Mouse (Mus musculus) olfactory bulb, adult 2 months (tissue): ENCODE measurements around the gene Gimap8. TPM values are rescaled to one million over a fixed set of nuclear protein-coding genes. Genes with fewer than 3 reads are reported as not detected.
"Not testable (repeated sequence)": the region's sequence is repeated elsewhere in the genome, so short reads cannot be mapped to it uniquely, and the experiment has no call there.

ENCODE experiments used
- H3K27ac ChIP-seq: fragments of 200-500 bp; 2 replicates; pipeline ENCODE4 v1.5.1; 2012; ENCODE audit warnings: low read depth, low read length; ENCODE audit not compliant: insufficient read depth
- H3K4me1 ChIP-seq: fragments of 200-500 bp; 2 replicates; pipeline ENCODE4 v1.6.1; 2012; ENCODE audit warnings: low read length; ENCODE audit not compliant: control insufficient read depth, insufficient read depth
- H3K4me3 ChIP-seq: fragments of 200-500 bp; 2 replicates; pipeline ENCODE4 v1.5.1; 2012; ENCODE audit warnings: mild to moderate bottlenecking, low read depth, low read length, moderate library complexity; ENCODE audit not compliant: insufficient read depth
- CTCF ChIP-seq: fragments of 200-500 bp; IDR thresholded peaks from 2 replicates; pipeline ENCODE4 v1.5.1; 2012; ENCODE audit warnings: low read depth, mild to moderate bottlenecking, low read length, moderate library complexity; ENCODE audit not compliant: insufficient read depth
- POLR2A ChIP-seq: fragments of 200-500 bp; IDR thresholded peaks from 2 replicates; pipeline ENCODE4 v1.6.1; 2012; ENCODE audit warnings: mild to moderate bottlenecking, low read depth, low read length, moderate library complexity; ENCODE audit not compliant: insufficient read depth
- WGBS: fragments of 180-500 bp; shearing (Covaris S2); methylation state at CpG from one replicate; pipeline ENCODE4 v1.1.7; 2018; 5-methylcytosine and 5-hydroxymethylcytosine counted together
- polyA plus RNA-seq: library from polyadenylated mRNA; stranded (reverse); fragments of >200 nt; gene quantifications from 2 replicates; pipeline ENCODE4 v1.2.4, GENCODE M21; 2012; ENCODE audit warnings: low replicate concordance; ENCODE audit not compliant: missing spikeins, insufficient read depth, insufficient read length

Gene Gimap8
- polyA plus RNA-seq, 1 experiment = not detected

- no peaks in the 10 kb centered on the region for H3K4me1 ChIP-seq
- no peak for TF ChIP-seq CTCF
- H3K27ac ChIP-seq = no peak overlapping the region
- WGBS = 94% methylated on average over 30 of the region's 30 CpGs
- no peak overlapping the region for H3K4me3 ChIP-seq
Observed at GRCm38 (mm10) chr6:48620031-48620430, 27.0 kb upstream of the Gimap8 start.

DNA sequence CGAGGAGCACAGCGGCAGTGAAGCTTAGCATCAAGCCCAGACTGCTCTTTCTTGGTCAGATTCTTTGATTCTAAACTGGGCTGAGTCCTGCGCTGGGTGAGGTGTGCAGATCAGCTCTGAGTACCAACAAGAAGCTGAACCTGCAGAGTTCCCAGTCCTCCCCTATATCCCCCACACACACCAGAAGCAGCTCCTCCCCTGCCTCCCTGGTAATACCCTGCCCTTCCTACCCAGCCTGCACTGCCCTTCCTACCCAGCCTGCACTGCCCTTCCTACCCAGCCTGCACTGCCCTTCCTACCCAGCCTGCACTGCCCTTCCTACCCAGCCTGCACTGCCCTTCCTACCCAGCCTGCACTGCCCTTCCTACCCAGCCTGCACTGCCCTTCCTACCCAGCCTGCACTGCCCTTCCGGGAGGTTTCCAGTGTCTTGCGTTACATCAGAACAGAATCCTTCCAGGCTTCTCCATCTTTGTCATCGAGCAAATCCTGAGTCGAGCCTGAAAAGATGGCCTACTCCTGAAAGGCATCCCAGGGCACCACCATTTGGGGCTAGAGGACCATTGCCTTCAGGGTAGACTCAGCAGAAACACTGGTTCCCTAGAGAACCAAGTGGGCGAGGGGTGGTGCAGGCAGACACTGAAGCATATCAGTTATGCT, 24.7 kb upstream of the Gimap8 start:
- H3K27ac ChIP-seq, H3K4me3 ChIP-seq, H3K4me1 ChIP-seq: not testable (repeated sequence)
- WGBS = 86% methylated on average over 8 of the region's 8 CpGs

DNA sequence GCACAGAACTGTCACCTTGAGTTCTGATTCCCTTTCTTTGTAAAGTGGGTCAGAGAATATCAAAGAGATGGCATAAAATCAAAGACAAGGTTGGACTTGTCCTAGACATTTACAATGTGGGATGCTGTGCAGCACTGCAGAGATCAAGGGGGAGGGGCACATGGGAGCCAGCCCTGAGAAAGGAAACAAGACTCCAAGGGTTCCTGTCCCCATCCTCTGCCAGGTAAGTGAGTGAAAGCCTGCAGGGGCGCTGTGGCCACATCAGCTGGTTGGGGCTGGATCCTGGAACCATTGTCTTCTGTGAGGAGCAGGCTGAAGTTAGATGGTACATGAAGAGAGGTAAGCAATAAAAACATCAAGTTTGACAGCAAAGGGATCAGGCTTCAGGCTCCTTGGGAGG, 23.6 kb upstream of the Gimap8 start:
- TF ChIP-seq CTCF = no peak
- H3K4me3 ChIP-seq = no peak overlapping the region
- no peak overlapping the region for H3K27ac ChIP-seq
- peaks cover 8% of the 10 kb centered on the region; the same call in 1 of the 2 replicates for H3K4me1 ChIP-seq
- 33% methylated on average over 1 of the region's 1 CpGs for WGBS

- Histone ChIP-seq H3K27ac (peak within 1 kb of the TSS; percentile 22), H3K4me3 (peak within 1 kb of the TSS; percentile 67), H3K4me1 (peaks cover 22% of the 10 kb centered on the region)
- TF ChIP-seq POLR2A (no peak), CTCF (no peak)
- WGBS = 40% methylated on average over 8 of the region's 8 CpGs
Observed at GRCm38 (mm10) chr6:48626464-48626863, 20.6 kb upstream of the Gimap8 start, which contains the start of gene AI854703. Gene AI854703, plus strand, starts transcription at chr6:48626764.

- peaks cover 22% of the 10 kb centered on the region for H3K4me1 ChIP-seq
- TF ChIP-seq POLR2A (no peak), CTCF (no peak)
- peak overlapping the region; percentile 22 for H3K27ac ChIP-seq
- H3K4me3 ChIP-seq = peak overlapping the region; percentile 67
- under 1% methylated on average over 32 of the region's 32 CpGs for WGBS
Observed at GRCm38 (mm10) chr6:48626984-48627383, 20.1 kb upstream of the Gimap8 start.

GRCm38 (mm10) chr6:48627511-48627924, 19.5 kb upstream of the Gimap8 start:
- Histone ChIP-seq H3K4me1 (peaks cover 22% of the 10 kb centered on the region), H3K27ac (no peak overlapping the region; the same call in 1 of the 2 replicates), H3K4me3 (peak overlapping the region; percentile 67)
- TF ChIP-seq POLR2A (no peak), CTCF (no peak)
- WGBS = 3% methylated on average over 7 of the region's 7 CpGs

- Histone ChIP-seq H3K4me3 (no peak overlapping the region), H3K4me1 (peaks cover 22% of the 10 kb centered on the region), H3K27ac (no peak overlapping the region)
- WGBS = 88% methylated on average over 3 of the region's 3 CpGs
- TF ChIP-seq POLR2A = no peak
- no peak for TF ChIP-seq CTCF
Observed at GRCm38 (mm10) chr6:48628377-48628776, 18.7 kb upstream of the Gimap8 start.

DNA sequence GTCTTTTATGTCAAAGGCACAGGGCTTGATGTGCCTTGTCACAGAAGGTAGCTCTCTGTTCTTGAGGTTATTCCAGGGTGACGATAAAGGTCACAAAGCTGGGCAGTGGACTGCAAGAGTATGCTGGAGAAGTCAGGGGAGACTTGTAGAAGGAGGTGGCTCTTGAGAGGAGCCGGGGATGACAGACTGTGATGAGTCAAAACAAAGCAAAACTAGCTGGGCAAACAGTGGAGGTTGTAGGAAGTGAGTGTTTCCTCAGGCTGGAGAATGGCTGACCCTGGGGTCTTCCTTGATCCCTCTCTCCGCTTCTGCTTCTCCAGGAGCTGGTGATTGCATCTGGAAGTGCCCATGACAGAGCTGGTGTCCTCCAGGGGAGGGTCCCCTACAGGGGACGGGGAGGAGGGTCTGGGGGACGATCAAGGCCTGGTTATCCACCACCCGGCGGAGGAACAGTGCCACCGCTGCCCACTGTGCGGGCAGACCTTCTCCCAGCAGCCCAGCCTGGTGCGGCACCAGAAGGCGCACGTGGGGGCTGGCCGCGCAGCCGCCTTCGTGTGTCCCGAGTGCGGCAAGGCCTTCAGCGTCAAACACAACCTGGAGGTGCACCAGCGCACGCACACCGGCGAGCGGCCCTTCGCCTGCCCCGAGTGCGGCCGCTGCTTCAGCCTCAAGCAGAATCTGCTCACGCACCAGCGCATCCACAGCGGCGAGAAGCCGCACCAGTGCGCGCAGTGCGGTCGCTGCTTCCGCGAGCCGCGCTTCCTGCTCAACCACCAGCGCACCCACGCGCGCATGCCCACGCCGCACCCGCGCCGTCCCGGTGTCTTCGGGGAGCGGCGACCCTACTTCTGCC, 18.0 kb upstream of the Gimap8 start:
- no peak for TF ChIP-seq CTCF
- TF ChIP-seq POLR2A = peak; percentile 57; the same call in 1 of the 2 replicates
- WGBS = 13% methylated on average over 54 of the region's 54 CpGs
- H3K4me3 ChIP-seq = peak overlapping the region; percentile 53
- peaks cover 22% of the 10 kb centered on the region for H3K4me1 ChIP-seq
- no peak overlapping the region; the same call in 1 of the 2 replicates for H3K27ac ChIP-seq

- H3K4me3 ChIP-seq = peak overlapping the region; percentile 53
- WGBS = 20% methylated on average over 13 of the region's 13 CpGs
- no peak overlapping the region for H3K27ac ChIP-seq
- no peak for TF ChIP-seq POLR2A
- TF ChIP-seq CTCF = no peak
- peaks cover 22% of the 10 kb centered on the region for H3K4me1 ChIP-seq
Observed at GRCm38 (mm10) chr6:48629661-48630034, 17.4 kb upstream of the Gimap8 start.

DNA sequence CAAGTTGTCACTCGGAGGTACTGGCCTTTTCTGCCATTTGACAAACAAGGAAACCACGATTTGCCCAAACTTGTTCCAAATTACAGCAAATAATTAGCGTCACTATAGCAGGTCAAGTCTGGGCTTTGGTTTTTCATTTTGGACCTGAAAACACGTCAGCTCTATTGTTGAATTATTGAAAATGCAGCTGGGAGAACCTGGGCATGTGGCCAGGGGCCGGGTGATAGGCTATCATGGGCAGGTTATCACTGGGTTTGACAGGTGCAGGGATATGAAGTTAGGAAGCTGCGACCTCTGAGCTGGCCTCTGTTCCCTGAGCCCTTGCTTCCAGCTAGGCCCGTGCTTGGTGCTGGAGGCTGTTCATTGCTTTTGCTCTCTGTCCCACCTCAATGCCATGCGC, 16.2 kb upstream of the Gimap8 start:
- WGBS = 89% methylated on average over 8 of the region's 8 CpGs
- TF ChIP-seq CTCF (no peak), POLR2A (no peak)

More for the DNA sequence above, 16.2 kb upstream of the Gimap8 start:
- H3K4me3 ChIP-seq = no peak overlapping the region
- H3K27ac ChIP-seq = no peak overlapping the region
- peaks cover 22% of the 10 kb centered on the region for H3K4me1 ChIP-seq
